Mouse (Mus musculus) neural tube, embryonic 12.5 days (tissue): ENCODE measurements around the gene Osbpl3. TPM values are rescaled to one million over a fixed set of nuclear protein-coding genes. Genes with fewer than 3 reads are reported as not detected.

Experiments
- ATAC-seq: fragments of 200-750 bp; cut with Nextera tagmentation; 2 replicates; pipeline ENCODE4 v1.8.0; 2017; ENCODE audit warnings: low read depth, mild to moderate bottlenecking, moderate TSS enrichment, moderate library complexity; ENCODE audit not compliant: low FRiP score
- H3K27ac ChIP-seq: fragments of 300-500 bp; sonication (generic); 2 replicates; pipeline ENCODE4 v1.5.1; 2016
- H3K27me3 ChIP-seq: fragments of 300-500 bp; sonication (generic); replicated peaks from 2 replicates; pipeline ENCODE4 v1.6.1; 2016; ENCODE audit warnings: mild to moderate bottlenecking
- H3K36me3 ChIP-seq: fragments of 300-500 bp; sonication (generic); 2 replicates; pipeline ENCODE4 v1.6.1; 2016; ENCODE audit warnings: mild to moderate bottlenecking
- H3K4me1 ChIP-seq: fragments of 300-500 bp; sonication (generic); 2 replicates; pipeline ENCODE4 v1.6.1; 2016
- H3K4me2 ChIP-seq: fragments of 300-500 bp; sonication (generic); replicated peaks from 2 replicates; pipeline ENCODE4 v1.6.1; 2016; ENCODE audit warnings: mild to moderate bottlenecking
- H3K4me3 ChIP-seq: fragments of 300-500 bp; sonication (generic); 2 replicates; pipeline ENCODE4 v1.5.1; 2016
- H3K9ac ChIP-seq: fragments of 300-500 bp; sonication (generic); 2 replicates; pipeline ENCODE4 v1.6.1; 2016; ENCODE audit warnings: mild to moderate bottlenecking
- H3K9me3 ChIP-seq: fragments of 300-500 bp; sonication (generic); 2 replicates; pipeline ENCODE4 v1.6.1; 2016; ENCODE audit warnings: mild to moderate bottlenecking
- WGBS: fragments of 180-500 bp; shearing (Covaris S2); methylation state at CpG from one replicate; pipeline ENCODE4 v1.1.7; 2016; 5-methylcytosine and 5-hydroxymethylcytosine counted together
- polyA plus RNA-seq: library from polyadenylated mRNA; unstranded; fragments of >200 nt; fragmentation: Nextera tagmentation; extraction: Ambion mirVana; gene quantifications from 2 replicates; pipeline ENCODE4 v1.2.1, GENCODE M21; 2016

Osbpl3 gene
- polyA plus RNA-seq, 1 experiment from 2014 or later = 5.4 TPM

- Histone ChIP-seq H3K4me3 (no peak overlapping the region), H3K9me3 (no peaks in the 10 kb centered on the region), H3K9ac (no peak overlapping the region), H3K36me3 (no peaks in the 10 kb centered on the region), H3K4me1 (no peaks in the 10 kb centered on the region), H3K27ac (no peak overlapping the region), H3K4me2 (no peak overlapping the region), H3K27me3 (no peaks in the 10 kb centered on the region)
- ATAC-seq = no peak
- 91% methylated on average over 4 of the region's 4 CpGs for WGBS
These were observed 37.0 kb downstream of the Osbpl3 start for GRCm38 (mm10) chr6:50418951-50419350.

- Histone ChIP-seq H3K4me3 (no peak overlapping the region), H3K36me3 (no peaks in the 10 kb centered on the region), H3K27me3 (no peaks in the 10 kb centered on the region), H3K9me3 (no peaks in the 10 kb centered on the region), H3K4me1 (peaks cover 8% of the 10 kb centered on the region), H3K27ac (no peak overlapping the region), H3K4me2 (no peak overlapping the region), H3K9ac (no peak overlapping the region)
- 97% methylated on average over 5 of the region's 5 CpGs for WGBS
- no peak for ATAC-seq
These were observed 39.1 kb downstream of the Osbpl3 start for GRCm38 (mm10) chr6:50416854-50417253.

GRCm38 (mm10) chr6:50415431-50415830 lies 40.6 kb downstream of the Osbpl3 start:
- Histone ChIP-seq H3K4me1 (peaks cover 11% of the 10 kb centered on the region), H3K27me3 (no peaks in the 10 kb centered on the region), H3K36me3 (no peaks in the 10 kb centered on the region), H3K9ac (no peak overlapping the region), H3K27ac (no peak overlapping the region), H3K9me3 (no peaks in the 10 kb centered on the region), H3K4me2 (no peak overlapping the region), H3K4me3 (no peak overlapping the region)
- ATAC-seq = no peak
- WGBS = 83% methylated on average over 6 of the region's 6 CpGs

GRCm38 (mm10) chr6:50414547-50414946 lies 41.5 kb downstream of the Osbpl3 start:
- H3K9ac ChIP-seq = no peak overlapping the region
- no peak overlapping the region for H3K4me2 ChIP-seq
- H3K36me3 ChIP-seq = no peaks in the 10 kb centered on the region
- H3K4me3 ChIP-seq = no peak overlapping the region
- H3K27me3 ChIP-seq = no peaks in the 10 kb centered on the region
- 75% methylated on average over 6 of the region's 6 CpGs for WGBS
- no peak overlapping the region for H3K27ac ChIP-seq
- H3K4me1 ChIP-seq = peaks cover 11% of the 10 kb centered on the region
- no peaks in the 10 kb centered on the region for H3K9me3 ChIP-seq
- ATAC-seq = no peak

GRCm38 (mm10) chr6:50413381-50413780 lies 42.6 kb downstream of the Osbpl3 start:
- Histone ChIP-seq H3K4me1 (peaks cover 11% of the 10 kb centered on the region), H3K9ac (no peak overlapping the region), H3K4me2 (no peak overlapping the region), H3K27me3 (no peaks in the 10 kb centered on the region), H3K36me3 (no peaks in the 10 kb centered on the region), H3K9me3 (no peaks in the 10 kb centered on the region), H3K4me3 (no peak overlapping the region), H3K27ac (no peak overlapping the region)
- ATAC-seq = no peak
- WGBS = 93% methylated on average over 1 of the region's 1 CpGs

GRCm38 (mm10) chr6:50412174-50412573 lies 43.8 kb downstream of the Osbpl3 start:
- Histone ChIP-seq H3K36me3 (no peaks in the 10 kb centered on the region), H3K4me2 (no peak overlapping the region), H3K9me3 (no peaks in the 10 kb centered on the region), H3K4me3 (no peak overlapping the region), H3K27me3 (no peaks in the 10 kb centered on the region), H3K4me1 (peaks cover 11% of the 10 kb centered on the region), H3K9ac (no peak overlapping the region), H3K27ac (no peak overlapping the region)
- WGBS = 7% methylated on average over 4 of the region's 4 CpGs
- no peak for ATAC-seq

- Histone ChIP-seq H3K9ac (no peak overlapping the region), H3K4me3 (no peak overlapping the region), H3K36me3 (no peaks in the 10 kb centered on the region), H3K27ac (no peak overlapping the region), H3K9me3 (no peaks in the 10 kb centered on the region), H3K4me1 (peaks cover 2% of the 10 kb centered on the region; the same call in 1 of the 2 replicates), H3K27me3 (no peaks in the 10 kb centered on the region), H3K4me2 (no peak overlapping the region)
- 55% methylated on average over 11 of the region's 11 CpGs for WGBS
- no peak for ATAC-seq
These were observed 51.3 kb downstream of the Osbpl3 start for GRCm38 (mm10) chr6:50404698-50405097.

GRCm38 (mm10) chr6:50403524-50403923 lies 52.5 kb downstream of the Osbpl3 start:
- 71% methylated on average over 4 of the region's 4 CpGs for WGBS
- no peak overlapping the region for H3K27ac ChIP-seq
- H3K4me1 ChIP-seq = peaks cover 2% of the 10 kb centered on the region; the same call in 1 of the 2 replicates
- no peaks in the 10 kb centered on the region for H3K9me3 ChIP-seq
- ATAC-seq = no peak
- no peak overlapping the region for H3K9ac ChIP-seq
- no peak overlapping the region for H3K4me2 ChIP-seq
- no peaks in the 10 kb centered on the region for H3K27me3 ChIP-seq
- H3K36me3 ChIP-seq = no peaks in the 10 kb centered on the region
- H3K4me3 ChIP-seq = no peak overlapping the region

- 84% methylated on average over 4 of the region's 4 CpGs for WGBS
- no peaks in the 10 kb centered on the region for H3K27me3 ChIP-seq
- ATAC-seq = no peak
- H3K9me3 ChIP-seq = no peaks in the 10 kb centered on the region
- no peaks in the 10 kb centered on the region for H3K36me3 ChIP-seq
- no peak overlapping the region for H3K27ac ChIP-seq
- H3K9ac ChIP-seq = no peak overlapping the region
- no peak overlapping the region for H3K4me2 ChIP-seq
- H3K4me1 ChIP-seq = peaks cover 2% of the 10 kb centered on the region; the same call in 1 of the 2 replicates
- no peak overlapping the region for H3K4me3 ChIP-seq
These were observed 53.1 kb downstream of the Osbpl3 start for GRCm38 (mm10) chr6:50402872-50403271.

GRCm38 (mm10) chr6:50400234-50400633 lies 55.8 kb downstream of the Osbpl3 start:
- H3K4me2 ChIP-seq = no peak overlapping the region
- no peaks in the 10 kb centered on the region for H3K27me3 ChIP-seq
- H3K4me3 ChIP-seq = no peak overlapping the region
- 88% methylated on average over 6 of the region's 6 CpGs for WGBS
- H3K9me3 ChIP-seq = no peaks in the 10 kb centered on the region
- ATAC-seq = no peak
- peaks cover 2% of the 10 kb centered on the region; the same call in 1 of the 2 replicates for H3K4me1 ChIP-seq
- H3K27ac ChIP-seq = no peak overlapping the region
- no peaks in the 10 kb centered on the region for H3K36me3 ChIP-seq
- no peak overlapping the region for H3K9ac ChIP-seq

- 81% methylated on average over 7 of the region's 7 CpGs for WGBS
These were observed 56.4 kb downstream of the Osbpl3 start for GRCm38 (mm10) chr6:50399427-50400195.

GRCm38 (mm10) chr6:50398324-50398723 lies 57.7 kb downstream of the Osbpl3 start:
- H3K27me3 ChIP-seq = no peaks in the 10 kb centered on the region
- no peak overlapping the region for H3K27ac ChIP-seq
- ATAC-seq = no peak
- H3K4me3 ChIP-seq = no peak overlapping the region
- no peak overlapping the region for H3K9ac ChIP-seq
- no peaks in the 10 kb centered on the region for H3K36me3 ChIP-seq
- no peaks in the 10 kb centered on the region for H3K9me3 ChIP-seq
- WGBS = 93% methylated on average over 6 of the region's 6 CpGs
- H3K4me1 ChIP-seq = no peaks in the 10 kb centered on the region
- no peak overlapping the region for H3K4me2 ChIP-seq

More at GRCm38 (mm10) chr6:50399427-50400195, 56.4 kb downstream of the Osbpl3 start:
- Histone ChIP-seq H3K36me3 (no peaks in the 10 kb centered on the region), H3K27ac (no peak overlapping the region), H3K9me3 (no peaks in the 10 kb centered on the region), H3K9ac (no peak overlapping the region), H3K4me2 (no peak overlapping the region), H3K27me3 (no peaks in the 10 kb centered on the region), H3K4me3 (no peak overlapping the region), H3K4me1 (no peaks in the 10 kb centered on the region)
- no peak for ATAC-seq

GRCm38 (mm10) chr6:50397116-50397515 lies 58.9 kb downstream of the Osbpl3 start:
- 72% methylated on average over 5 of the region's 5 CpGs for WGBS
- no peaks in the 10 kb centered on the region for H3K36me3 ChIP-seq
- no peaks in the 10 kb centered on the region for H3K4me1 ChIP-seq
- H3K27ac ChIP-seq = no peak overlapping the region
- no peak overlapping the region for H3K9ac ChIP-seq
- no peaks in the 10 kb centered on the region for H3K27me3 ChIP-seq
- H3K4me3 ChIP-seq = no peak overlapping the region
- no peak overlapping the region for H3K4me2 ChIP-seq
- ATAC-seq = no peak
- H3K9me3 ChIP-seq = no peaks in the 10 kb centered on the region
